Mouse (Mus musculus) small intestine, adult 2 months (tissue): ENCODE measurements at regions not wholly inside any gene's neighbourhood (a gene's known extent, or its start where the extent isn't known, plus 50 kb on each side); places are given as distances from the start of the nearest gene placed in this dataset.

Source experiments
- CTCF ChIP-seq: fragments of 200-500 bp; IDR thresholded peaks from 2 replicates; pipeline ENCODE4 v1.5.1; 2012; ENCODE audit warnings: low read depth, mild to moderate bottlenecking, control low read depth, inconsistent platforms, low read length, moderate library complexity, mixed read lengths; ENCODE audit not compliant: insufficient replicate concordance, insufficient read length; ENCODE audit errors: extremely low read depth
- POLR2A ChIP-seq: fragments of 200-500 bp; IDR thresholded peaks from 2 replicates; pipeline ENCODE4 v1.6.1; 2012; ENCODE audit warnings: low read depth, mild to moderate bottlenecking, control low read depth, inconsistent platforms, low read length, moderate library complexity

DNA sequence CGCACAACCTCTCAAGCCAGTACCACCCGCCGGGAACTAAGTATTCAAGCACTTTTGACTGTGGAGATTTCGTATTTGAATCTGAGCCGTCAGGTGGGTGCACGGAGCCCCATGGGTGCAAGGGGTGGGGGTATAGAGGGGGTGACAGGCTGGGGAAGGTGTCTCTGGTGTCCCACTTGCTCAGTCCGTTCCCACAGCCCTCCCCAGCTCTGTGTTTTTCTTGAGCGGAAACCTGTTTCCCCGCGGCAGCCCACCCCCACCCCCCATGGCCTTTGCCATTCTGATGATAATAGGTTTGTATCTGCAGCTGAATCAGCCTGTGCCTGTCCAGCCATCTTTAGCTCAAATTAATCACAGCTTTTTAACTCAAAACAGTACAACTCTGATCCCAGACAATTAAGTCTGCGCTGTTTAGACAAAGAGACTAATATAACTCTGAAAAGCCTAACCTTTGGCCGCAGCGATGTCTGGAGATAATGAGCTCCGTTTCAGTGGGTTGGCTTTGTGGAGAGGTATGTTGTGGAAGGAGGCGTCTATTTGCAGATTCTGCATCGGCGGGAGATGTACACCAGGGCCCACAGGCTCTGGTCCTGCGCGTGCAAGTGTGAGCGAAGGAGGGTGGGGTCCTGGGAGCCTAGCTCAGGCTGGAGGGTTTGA, 437.0 kb downstream of the Vrk1 start:
- TF ChIP-seq CTCF = no peak
- TF ChIP-seq POLR2A = no peak
